Mouse (Mus musculus) lung, embryonic 15.5 days (tissue): Measurements from ENCODE around the gene Gsc2. TPM values are rescaled to one million over a fixed set of nuclear protein-coding genes. Genes with fewer than 3 reads are reported as not detected.

Experiments
- ATAC-seq: fragments of 200-750 bp; cut with Nextera tagmentation; 2 replicates; pipeline ENCODE4 v1.8.0; 2017; ENCODE audit warnings: moderate number of reproducible peaks, borderline replicate concordance; ENCODE audit not compliant: low FRiP score, low TSS enrichment; ENCODE audit errors: extremely low read depth
- H3K27ac ChIP-seq: fragments of 300-500 bp; sonication (generic); 2 replicates; pipeline ENCODE4 v1.5.1; 2015; ENCODE audit warnings: moderate library complexity, mild to moderate bottlenecking, inconsistent platforms
- H3K27me3 ChIP-seq: fragments of 300-500 bp; sonication (generic); 2 replicates; pipeline ENCODE4 v1.6.1; 2015; ENCODE audit warnings: inconsistent platforms
- H3K36me3 ChIP-seq: fragments of 300-500 bp; sonication (generic); 2 replicates; pipeline ENCODE4 v1.6.1; 2015; ENCODE audit warnings: inconsistent platforms
- H3K4me1 ChIP-seq: fragments of 300-500 bp; sonication (generic); 2 replicates; pipeline ENCODE4 v1.6.1; 2015; ENCODE audit warnings: inconsistent platforms
- H3K4me2 ChIP-seq: fragments of 300-500 bp; sonication (generic); 2 replicates; pipeline ENCODE4 v1.6.1; 2015; ENCODE audit warnings: inconsistent platforms, mild to moderate bottlenecking, moderate library complexity
- H3K4me3 ChIP-seq: fragments of 300-500 bp; sonication (generic); 2 replicates; pipeline ENCODE4 v1.5.1; 2015; ENCODE audit warnings: mild to moderate bottlenecking, inconsistent platforms
- H3K9ac ChIP-seq: fragments of 300-500 bp; sonication (generic); 2 replicates; pipeline ENCODE4 v1.6.1; 2015; ENCODE audit warnings: inconsistent platforms
- H3K9me3 ChIP-seq: fragments of 300-500 bp; sonication (generic); 2 replicates; pipeline ENCODE4 v1.6.1; 2016; ENCODE audit warnings: inconsistent platforms
- WGBS: fragments of 180-500 bp; shearing (Covaris S2); methylation state at CpG from one replicate; pipeline ENCODE4 v1.1.7; 2015; 5-methylcytosine and 5-hydroxymethylcytosine counted together
- polyA plus RNA-seq: library from polyadenylated mRNA; unstranded; fragments of >200 nt; fragmentation: Nextera tagmentation; extraction: Ambion mirVana; gene quantifications from 2 replicates; pipeline ENCODE4 v1.2.1, GENCODE M21; 2015

Gsc2 gene
- polyA plus RNA-seq, 1 experiment from 2014 or later = not detected

DNA sequence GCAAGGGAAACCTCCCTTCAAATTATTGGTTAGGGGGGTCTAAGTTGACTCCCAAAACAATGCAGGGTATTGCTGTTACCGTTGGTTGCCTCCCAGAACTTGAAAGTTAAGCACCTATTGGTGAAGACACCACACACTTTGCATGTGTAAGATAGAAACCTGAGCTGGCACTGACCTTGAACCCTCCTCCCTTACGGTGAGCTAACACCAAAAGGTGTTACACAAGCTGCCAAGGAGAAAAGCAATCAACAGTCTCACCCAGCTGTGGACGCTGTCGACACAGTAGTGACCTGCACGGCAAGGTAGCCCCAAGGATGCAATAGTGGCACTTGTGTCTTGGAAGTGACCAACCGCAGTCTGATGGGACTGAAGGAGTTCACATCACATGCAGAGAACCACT is 30.7 kb downstream of the Gsc2 start:
- H3K4me2 ChIP-seq = no peak overlapping the region
- H3K4me3 ChIP-seq = no peak overlapping the region
- no peak for ATAC-seq
- WGBS = 70% methylated on average over 6 of the region's 6 CpGs
- H3K27ac ChIP-seq = no peak overlapping the region
- no peak overlapping the region for H3K9ac ChIP-seq
- no peaks in the 10 kb centered on the region for H3K27me3 ChIP-seq
- peaks cover 11% of the 10 kb centered on the region; the same call in 1 of the 2 replicates for H3K4me1 ChIP-seq
- no peaks in the 10 kb centered on the region for H3K9me3 ChIP-seq
- H3K36me3 ChIP-seq = no peaks in the 10 kb centered on the region

DNA sequence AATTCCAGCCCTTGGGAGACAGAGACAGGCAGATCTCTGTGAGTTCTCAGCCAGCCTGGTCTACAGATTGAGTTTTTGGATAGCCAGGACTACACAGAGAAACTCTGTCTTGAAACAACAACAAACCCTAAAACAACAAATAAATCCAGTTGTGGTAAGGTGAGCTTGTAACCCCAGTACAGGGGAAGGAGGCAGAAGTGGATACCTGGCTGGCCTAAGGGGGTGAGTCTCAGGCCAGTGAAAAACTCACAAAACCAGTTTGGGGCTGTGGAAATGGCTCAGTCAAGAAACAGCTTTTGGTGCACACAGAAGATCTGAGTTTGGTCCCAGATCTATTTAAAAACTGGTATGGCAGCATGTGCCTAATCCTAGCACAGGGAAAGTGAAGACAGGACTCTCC is 32.7 kb downstream of the Gsc2 start:
- Histone ChIP-seq H3K9me3 (no peaks in the 10 kb centered on the region), H3K27me3 (no peaks in the 10 kb centered on the region), H3K4me2 (no peak overlapping the region), H3K27ac (no peak overlapping the region), H3K9ac (no peak overlapping the region), H3K4me3 (no peak overlapping the region), H3K36me3 (no peaks in the 10 kb centered on the region), H3K4me1 (peaks cover 11% of the 10 kb centered on the region; the same call in 1 of the 2 replicates)
- no peak for ATAC-seq

DNA sequence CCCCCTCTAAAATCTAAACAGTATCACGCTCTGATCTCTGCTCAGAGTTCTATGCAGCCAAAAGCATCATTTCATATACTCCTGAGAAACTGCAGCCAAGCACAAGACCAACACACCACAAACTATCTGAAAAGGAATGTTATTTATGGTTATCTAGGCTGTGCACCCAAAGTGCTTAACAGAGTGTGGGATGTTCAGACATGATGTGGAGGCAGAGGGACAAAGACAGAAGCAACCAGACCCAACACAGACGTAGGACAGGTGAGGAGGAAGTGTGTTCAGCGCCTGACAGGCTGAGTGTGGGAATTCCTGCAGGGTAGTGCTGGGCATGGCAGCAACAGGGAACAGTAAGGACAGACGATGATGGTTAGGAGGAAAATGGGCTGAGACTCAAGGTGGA is 35.3 kb downstream of the Gsc2 start:
- Histone ChIP-seq H3K4me2 (no peak overlapping the region), H3K9ac (no peak overlapping the region), H3K27me3 (no peaks in the 10 kb centered on the region), H3K36me3 (no peaks in the 10 kb centered on the region), H3K4me3 (no peak overlapping the region), H3K27ac (no peak overlapping the region), H3K9me3 (no peaks in the 10 kb centered on the region), H3K4me1 (peaks cover 11% of the 10 kb centered on the region; the same call in 1 of the 2 replicates)
- WGBS = 80% methylated on average over 4 of the region's 4 CpGs
- no peak for ATAC-seq

DNA sequence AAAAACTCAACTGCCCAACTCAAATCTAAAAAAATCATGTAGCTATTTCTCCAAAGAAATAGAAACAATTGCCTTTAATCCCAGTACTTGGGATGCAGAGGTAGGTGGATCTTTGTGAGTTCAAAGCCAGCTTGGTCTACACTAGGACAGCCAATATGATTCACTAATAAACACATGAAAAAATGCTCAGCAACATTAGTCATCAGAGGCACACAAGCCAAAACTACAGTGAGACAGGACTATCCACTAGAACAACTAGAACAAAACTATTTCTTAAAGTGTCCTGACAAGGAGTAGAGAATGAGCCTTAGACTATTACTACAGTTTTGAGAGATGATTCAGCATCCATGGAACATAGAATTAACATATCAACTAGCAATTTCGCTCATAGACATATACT is 38.8 kb downstream of the Gsc2 start:
- Histone ChIP-seq H3K9me3 (no peaks in the 10 kb centered on the region), H3K27me3 (no peaks in the 10 kb centered on the region), H3K27ac (no peak overlapping the region), H3K9ac (no peak overlapping the region), H3K4me3 (no peak overlapping the region), H3K36me3 (peaks cover 17% of the 10 kb centered on the region), H3K4me1 (no peaks in the 10 kb centered on the region), H3K4me2 (no peak overlapping the region)
- ATAC-seq = no peak
- 91% methylated on average over 1 of the region's 1 CpGs for WGBS

DNA sequence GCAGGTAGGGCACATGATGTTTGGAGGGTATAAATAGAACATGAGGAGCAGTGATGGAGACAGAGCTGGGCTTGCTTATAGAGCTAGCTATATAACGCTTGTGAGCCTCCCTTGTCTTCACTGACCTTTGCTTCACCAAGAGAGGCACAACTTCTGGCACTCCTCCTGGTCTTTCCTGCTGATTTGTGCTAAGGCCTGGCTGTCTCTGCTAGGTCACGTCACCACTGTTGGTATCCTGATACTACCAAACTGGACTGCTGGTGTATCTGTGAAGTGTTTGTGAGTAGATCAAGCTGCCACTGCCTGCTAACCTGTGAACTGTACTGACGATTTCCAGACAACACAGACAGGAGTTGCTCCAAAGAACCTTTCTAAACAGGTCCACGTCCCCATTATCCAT is 39.7 kb downstream of the Gsc2 start:
- H3K27me3 ChIP-seq = no peaks in the 10 kb centered on the region
- H3K36me3 ChIP-seq = peaks cover 26% of the 10 kb centered on the region
- H3K4me2 ChIP-seq = no peak overlapping the region
- no peak overlapping the region for H3K9ac ChIP-seq
- H3K4me1 ChIP-seq = no peaks in the 10 kb centered on the region
- WGBS = 69% methylated on average over 4 of the region's 4 CpGs
- no peak for ATAC-seq
- H3K4me3 ChIP-seq = no peak overlapping the region
- H3K9me3 ChIP-seq = no peaks in the 10 kb centered on the region
- no peak overlapping the region for H3K27ac ChIP-seq

DNA sequence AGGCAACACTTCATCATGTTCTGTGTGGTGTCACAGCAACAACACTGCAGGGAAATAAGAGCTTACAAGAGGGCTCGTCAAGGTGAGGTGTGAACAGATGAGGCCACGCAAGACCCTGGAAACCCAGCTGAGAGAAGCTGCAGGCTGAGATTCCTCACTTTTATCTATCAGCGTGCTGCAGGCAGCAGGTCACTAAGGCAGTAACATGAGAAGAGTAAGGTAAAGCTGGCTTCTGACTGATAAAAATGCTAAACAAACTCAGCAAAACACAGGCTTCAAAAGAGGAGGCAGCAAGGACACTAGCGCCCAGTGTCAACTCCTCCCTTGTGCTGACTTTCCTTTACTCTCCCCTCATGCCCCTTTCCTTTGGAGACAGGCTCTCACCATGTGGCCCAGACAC is 41.9 kb downstream of the Gsc2 start:
- 41% methylated on average over 4 of the region's 4 CpGs for WGBS

DNA sequence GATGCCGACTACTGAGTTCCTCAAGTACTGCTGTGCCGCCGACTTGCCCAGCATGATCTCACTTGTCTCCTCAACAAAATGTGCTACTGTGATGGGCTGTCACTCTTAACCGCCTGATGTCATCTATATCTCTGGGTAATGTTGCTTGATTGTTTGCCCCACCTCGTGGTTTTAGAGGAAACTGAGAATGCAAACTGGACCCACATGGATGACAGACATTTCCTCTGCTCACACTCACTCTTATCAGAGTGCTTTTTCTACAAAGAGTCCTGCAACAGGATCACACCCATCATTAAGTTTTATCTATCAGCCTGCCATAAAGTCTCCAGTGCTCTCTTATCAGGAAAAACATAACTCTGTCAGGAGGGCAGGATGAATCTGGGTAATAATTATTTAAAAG is 43.6 kb downstream of the Gsc2 start:
- Histone ChIP-seq H3K4me3 (no peak overlapping the region), H3K4me2 (no peak overlapping the region), H3K36me3 (peaks cover 29% of the 10 kb centered on the region), H3K9me3 (no peaks in the 10 kb centered on the region), H3K4me1 (no peaks in the 10 kb centered on the region), H3K27me3 (no peaks in the 10 kb centered on the region), H3K9ac (no peak overlapping the region), H3K27ac (no peak overlapping the region)
- WGBS = 57% methylated on average over 5 of the region's 5 CpGs
- ATAC-seq = no peak

More for the DNA sequence above, 41.9 kb downstream of the Gsc2 start:
- Histone ChIP-seq H3K4me2 (no peak overlapping the region), H3K27ac (no peak overlapping the region), H3K27me3 (no peaks in the 10 kb centered on the region), H3K36me3 (peaks cover 29% of the 10 kb centered on the region), H3K4me3 (no peak overlapping the region), H3K4me1 (no peaks in the 10 kb centered on the region), H3K9ac (no peak overlapping the region), H3K9me3 (no peaks in the 10 kb centered on the region)
- no peak for ATAC-seq

DNA sequence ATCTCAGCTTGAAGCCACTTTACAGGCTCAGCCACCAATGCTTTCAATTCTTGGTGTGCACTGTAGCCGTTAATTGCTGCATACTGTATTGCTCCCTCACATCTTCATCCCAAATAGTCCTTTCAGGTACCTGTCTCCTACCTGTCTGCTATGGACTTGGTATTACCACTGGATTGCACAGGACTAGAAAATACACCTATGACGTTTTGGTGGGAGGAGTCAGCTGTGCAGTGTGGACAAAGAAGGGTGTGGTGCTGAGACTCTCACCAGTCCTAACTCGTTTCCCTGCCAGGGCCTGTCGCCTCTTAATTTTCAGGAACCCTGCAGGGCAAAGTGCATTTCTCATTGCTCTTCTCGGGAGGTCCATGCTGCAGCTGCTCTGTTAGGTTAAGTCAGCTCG is 49.1 kb downstream of the Gsc2 start:
- Histone ChIP-seq H3K4me2 (no peak overlapping the region), H3K27ac (no peak overlapping the region), H3K9ac (no peak overlapping the region), H3K4me3 (no peak overlapping the region), H3K27me3 (no peaks in the 10 kb centered on the region), H3K36me3 (peaks cover 19% of the 10 kb centered on the region), H3K9me3 (no peaks in the 10 kb centered on the region), H3K4me1 (no peaks in the 10 kb centered on the region)
- no peak for ATAC-seq
- WGBS = 69% methylated on average over 6 of the region's 6 CpGs

DNA sequence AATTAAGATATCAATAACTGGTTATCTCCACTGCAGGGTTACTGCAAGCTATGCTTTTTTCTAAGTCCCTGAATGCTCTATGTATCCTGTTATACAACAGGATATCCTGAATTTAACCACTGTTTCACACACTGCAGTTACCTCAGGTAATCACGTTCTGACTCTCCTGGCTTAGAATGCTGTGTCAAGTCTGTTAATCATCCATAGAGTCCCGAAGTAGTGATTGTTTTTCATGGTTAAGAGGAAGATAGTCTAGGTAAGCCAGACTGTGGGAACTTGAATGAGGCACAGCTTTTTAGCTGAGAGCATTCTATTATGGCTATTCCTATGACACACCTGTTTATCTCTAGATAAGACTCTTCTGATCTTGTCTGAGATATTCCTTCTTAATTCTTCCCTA is 49.6 kb downstream of the Gsc2 start:
- Histone ChIP-seq H3K27ac (no peak overlapping the region), H3K4me1 (no peaks in the 10 kb centered on the region), H3K36me3 (peaks cover 16% of the 10 kb centered on the region), H3K4me2 (no peak overlapping the region), H3K9me3 (no peaks in the 10 kb centered on the region), H3K4me3 (no peak overlapping the region), H3K27me3 (no peaks in the 10 kb centered on the region), H3K9ac (no peak overlapping the region)
- no peak for ATAC-seq
- WGBS = 65% methylated on average over 2 of the region's 2 CpGs

Other genes with a start within 250 kb of the Gsc2 start
- 37.2 and 41.7 TPM in 2 replicates for gene Med15, start 182.2 kb downstream of the Gsc2 start, polyA plus RNA-seq
- gene Klhl22, start 155.4 kb downstream of the Gsc2 start, polyA plus RNA-seq = 61.2 and 66.0 TPM in 2 replicates
- gene Scarf2, start 117.8 kb downstream of the Gsc2 start, polyA plus RNA-seq = 20.5 and 23.9 TPM in 2 replicates
- 0.09 TPM in 1 of 2 replicates, not detected in the other for gene B830017H08Rik, start 81.9 kb downstream of the Gsc2 start, polyA plus RNA-seq
- 1.8 and 3.3 TPM in 2 replicates for gene Car15, start 76.7 kb downstream of the Gsc2 start, polyA plus RNA-seq
- gene Gm20518, start 23.4 kb downstream of the Gsc2 start, polyA plus RNA-seq = 0.16 TPM in 1 of 2 replicates, not detected in the other
- 0.05 TPM in 1 of 2 replicates, not detected in the other for gene Tssk1, start 20.8 kb downstream of the Gsc2 start, polyA plus RNA-seq
- gene Dgcr2, start 16.5 kb downstream of the Gsc2 start, polyA plus RNA-seq = 92.0 and 93.9 TPM in 2 replicates
- not detected in 2 replicates for gene Tssk2, start 16.4 kb downstream of the Gsc2 start, polyA plus RNA-seq
- gene Ess2, start 3.7 kb downstream of the Gsc2 start, polyA plus RNA-seq = 43.5 and 43.9 TPM in 2 replicates
- 71.7 and 72.6 TPM in 2 replicates for gene Slc25a1, start 13.2 kb upstream of the Gsc2 start, polyA plus RNA-seq
- gene Vpreb2, start 65.4 kb upstream of the Gsc2 start, polyA plus RNA-seq = not detected in 2 replicates
- 95.5 and 97.9 TPM in 2 replicates for gene Dgcr6, start 137.8 kb upstream of the Gsc2 start, polyA plus RNA-seq
- gene Prodh, start 175.1 kb upstream of the Gsc2 start, polyA plus RNA-seq = 13.5 and 14.7 TPM in 2 replicates
- gene Rtn4r, start 212.6 kb upstream of the Gsc2 start, polyA plus RNA-seq = 0.74 and 0.90 TPM in 2 replicates